Mouse (Mus musculus) liver, embryonic 14 days (tissue): ENCODE measurements around the gene Agbl1. TPM values are rescaled to one million over a fixed set of nuclear protein-coding genes. Genes with fewer than 3 reads are reported as not detected.

Experiments
- polyA plus RNA-seq: library from polyadenylated mRNA; depleted of rRNA; stranded (reverse); fragments of >200 nt; gene quantifications from 2 replicates; pipeline ENCODE4 v1.2.3, GENCODE M21; 2012; rRNA removed

Agbl1 gene
- polyA plus RNA-seq, result not detected in 2 replicates

GRCm38 (mm10) chr7:76229311-76229937, at the start of gene Agbl1:
Gene Agbl1 (plus strand): TSS chr7:76229887.

